Mouse (Mus musculus): ENCODE results near the gene Rock2.
A peak's percentile ranks its signal among the peaks of the same experiment; 100 is the strongest.

Rock2 gene

DNA sequence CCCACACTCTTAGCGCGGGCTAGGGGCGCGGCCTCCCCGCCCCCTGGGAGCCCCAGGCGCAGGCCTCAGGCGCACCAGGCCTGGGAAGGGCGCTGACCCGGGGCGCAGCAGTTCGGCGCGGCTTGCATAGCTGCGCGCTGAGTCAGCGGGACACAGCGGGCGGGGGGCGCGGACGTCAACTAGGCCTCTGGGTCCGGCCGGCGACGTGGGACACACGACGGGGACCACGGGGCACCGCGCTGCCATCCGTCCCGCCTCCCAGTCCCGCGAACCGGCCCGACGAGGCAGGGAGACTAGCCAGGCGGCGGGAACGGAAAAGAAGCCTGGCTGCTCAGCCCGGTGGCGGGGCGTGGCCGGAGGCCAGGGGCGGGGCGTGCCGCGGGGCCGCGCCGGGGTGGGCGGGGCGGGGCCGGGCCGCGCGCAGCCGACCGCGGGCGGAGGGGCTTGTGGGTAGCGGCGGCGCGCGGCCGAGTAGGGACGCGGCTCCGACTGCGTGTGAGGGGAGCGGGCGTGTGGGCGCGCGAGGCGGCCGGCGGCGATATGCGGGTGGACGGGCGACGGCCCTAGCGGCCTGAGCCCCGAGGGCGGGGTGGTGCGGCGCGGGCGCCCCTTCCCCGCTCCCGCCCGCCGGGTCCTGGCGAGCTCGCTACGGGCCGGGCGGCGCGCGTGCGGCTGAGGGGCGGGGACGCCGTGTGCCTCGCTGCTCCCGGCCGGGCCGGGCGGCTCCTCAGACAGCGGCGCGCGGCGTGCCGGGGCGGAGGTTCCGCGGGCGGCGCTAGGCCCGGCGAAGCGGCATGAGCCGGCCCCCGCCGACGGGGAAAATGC, at the start of gene Rock2:
Gene Rock2, plus strand, starts transcription at position 500 of the 825 bp plus-strand sequence.
- DNase-seq, result peak; percentile 76 to 78

DNA sequence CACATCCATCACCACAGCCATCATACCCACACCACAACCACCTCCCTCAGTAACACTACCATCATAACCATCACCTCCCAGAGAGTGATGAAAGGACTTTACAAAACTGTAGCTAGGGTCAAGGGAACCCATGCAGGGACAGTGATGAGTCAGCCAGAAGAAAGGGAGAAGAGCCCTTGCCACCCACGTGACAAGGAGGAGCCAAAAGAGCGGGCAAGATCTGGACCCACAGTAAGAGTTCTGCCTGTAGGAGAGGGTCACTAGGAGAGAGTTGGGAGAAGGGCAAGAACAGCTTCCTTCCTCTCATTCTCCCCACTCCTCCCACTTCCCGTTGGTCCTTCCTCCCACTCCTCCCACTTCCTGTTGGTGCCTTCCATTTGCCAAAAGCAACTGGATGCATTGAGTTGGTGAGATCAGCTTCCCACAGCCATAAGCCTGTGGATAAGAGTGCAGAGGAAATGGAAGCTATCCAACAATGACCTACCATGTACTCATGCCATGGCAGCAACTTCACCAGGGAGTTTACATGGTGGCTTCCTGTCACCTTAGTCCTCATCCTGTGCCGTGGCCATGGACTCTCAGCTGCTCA, 47.4 kb upstream of the Rock2 start:
- DNase-seq, result no peak

DNA sequence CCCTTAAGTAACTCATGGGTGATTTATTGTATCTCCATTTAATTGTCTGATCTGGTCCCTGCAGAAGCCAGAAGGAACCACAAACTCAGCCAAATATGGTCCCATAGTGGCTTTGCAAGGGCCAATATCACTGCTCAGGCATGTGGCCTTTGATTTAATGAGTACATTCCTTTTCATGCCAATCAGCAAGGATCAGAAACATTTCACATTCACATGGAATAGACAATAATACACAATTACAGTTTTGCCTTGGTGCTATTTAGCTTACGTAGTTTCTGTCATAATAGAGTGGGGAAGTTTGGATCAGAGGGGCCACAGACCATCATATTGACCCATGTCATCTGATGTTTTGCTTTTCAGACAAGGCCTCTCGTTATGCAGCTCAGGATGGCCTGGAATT, 46.2 kb upstream of the Rock2 start:
- DNase-seq, result no peak

DNA sequence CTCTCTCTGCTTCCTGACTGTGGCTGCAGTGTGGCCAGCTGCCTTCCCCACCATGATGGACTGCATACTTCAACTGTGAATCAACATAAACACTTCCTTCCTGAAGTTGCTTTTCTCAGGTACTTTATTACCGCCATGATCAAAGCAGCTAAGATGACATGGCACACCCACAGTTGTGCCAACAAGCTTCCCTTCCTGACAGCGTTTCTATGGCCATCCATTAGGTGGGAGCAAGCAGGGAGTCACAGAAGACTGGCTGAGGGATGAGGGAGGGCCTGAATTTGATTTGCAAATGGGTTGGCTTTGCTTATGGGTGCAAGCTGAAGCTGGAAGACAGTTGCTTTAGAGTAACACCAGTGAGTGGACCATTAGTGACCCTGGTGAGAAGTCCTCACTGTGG, 44.9 kb upstream of the Rock2 start:
- no peak for DNase-seq

DNA sequence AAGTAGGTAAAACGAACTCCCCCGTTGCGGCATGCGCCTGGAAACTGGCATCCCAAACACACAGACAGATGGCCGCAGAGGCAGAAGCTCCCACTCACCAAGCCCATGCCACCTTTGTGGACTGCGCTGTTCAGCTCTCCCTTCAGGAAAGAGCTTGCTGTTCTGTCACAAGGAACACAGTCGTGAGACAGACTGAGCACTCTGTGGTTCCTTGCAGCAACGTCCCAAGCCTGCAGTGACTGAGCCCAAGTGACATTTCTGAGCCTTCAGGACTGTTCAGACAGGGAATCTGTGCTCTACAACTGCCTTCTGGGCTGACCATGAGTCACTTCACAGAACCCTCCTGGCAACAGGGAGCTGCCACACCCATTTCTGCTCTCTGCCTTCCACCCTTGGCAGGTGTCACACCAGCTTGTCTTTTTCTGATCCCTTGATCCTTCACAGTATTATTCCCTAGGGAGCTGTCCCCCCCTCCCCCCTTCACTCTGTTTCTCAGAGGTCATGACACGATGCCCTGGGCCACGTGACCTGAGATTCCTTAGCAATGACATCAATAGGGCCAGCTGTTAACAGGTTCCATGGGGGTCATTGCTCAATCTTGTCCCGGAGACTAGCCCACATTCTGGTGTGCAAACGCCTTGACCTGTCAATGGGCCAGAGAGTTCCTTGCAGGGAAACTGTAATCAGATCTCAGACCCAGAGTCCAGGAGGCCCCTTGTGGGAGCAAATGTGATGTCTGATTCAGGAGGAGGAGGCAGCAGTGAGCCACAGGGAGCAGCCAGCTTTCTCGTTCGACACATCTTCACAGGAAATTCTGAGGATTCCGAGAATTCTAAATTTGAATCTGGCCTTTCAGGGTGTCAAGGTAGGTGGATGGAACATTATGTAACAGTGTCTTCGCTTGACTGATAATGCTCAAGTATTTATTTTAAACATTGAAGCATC, 44.0 kb upstream of the Rock2 start:
- peak in 1 of 2 experiments; percentile 36 for DNase-seq

DNA sequence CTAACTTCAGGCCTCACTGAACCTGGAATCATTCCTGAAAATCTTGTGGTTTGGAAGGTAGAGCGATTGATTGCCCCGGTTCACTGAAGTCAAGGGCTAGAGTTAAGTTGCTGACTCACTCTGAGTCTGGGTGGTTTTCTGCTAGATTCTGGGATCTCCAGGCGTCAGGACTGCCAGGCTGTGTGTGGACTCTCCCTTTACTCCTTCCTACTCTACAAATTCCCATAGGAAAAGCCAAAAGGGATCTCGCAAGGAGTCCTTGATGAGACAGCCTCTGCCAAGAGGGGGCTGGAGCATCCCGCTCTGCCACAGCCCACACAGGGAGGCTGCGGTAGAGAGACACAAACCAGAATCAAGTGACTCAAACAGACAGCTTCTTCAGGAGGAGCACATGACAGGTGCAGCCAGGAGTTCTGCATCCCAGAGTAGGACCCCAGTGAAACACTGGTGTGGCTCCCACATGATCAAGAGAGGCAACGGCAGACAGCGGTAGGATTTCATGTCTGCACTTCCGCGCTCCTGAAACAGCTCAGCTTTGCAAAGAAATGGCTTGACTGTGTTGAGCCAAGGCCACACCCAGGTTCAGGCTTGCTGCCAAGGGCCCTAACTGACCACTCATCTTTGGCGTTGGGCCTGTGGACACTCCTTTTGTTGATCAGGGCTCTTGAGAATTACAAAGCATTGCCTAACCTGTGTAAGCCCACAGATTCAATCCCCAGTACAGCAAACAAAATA, 41.1 kb upstream of the Rock2 start:
- peak; percentile 53 to 72 for DNase-seq

DNA sequence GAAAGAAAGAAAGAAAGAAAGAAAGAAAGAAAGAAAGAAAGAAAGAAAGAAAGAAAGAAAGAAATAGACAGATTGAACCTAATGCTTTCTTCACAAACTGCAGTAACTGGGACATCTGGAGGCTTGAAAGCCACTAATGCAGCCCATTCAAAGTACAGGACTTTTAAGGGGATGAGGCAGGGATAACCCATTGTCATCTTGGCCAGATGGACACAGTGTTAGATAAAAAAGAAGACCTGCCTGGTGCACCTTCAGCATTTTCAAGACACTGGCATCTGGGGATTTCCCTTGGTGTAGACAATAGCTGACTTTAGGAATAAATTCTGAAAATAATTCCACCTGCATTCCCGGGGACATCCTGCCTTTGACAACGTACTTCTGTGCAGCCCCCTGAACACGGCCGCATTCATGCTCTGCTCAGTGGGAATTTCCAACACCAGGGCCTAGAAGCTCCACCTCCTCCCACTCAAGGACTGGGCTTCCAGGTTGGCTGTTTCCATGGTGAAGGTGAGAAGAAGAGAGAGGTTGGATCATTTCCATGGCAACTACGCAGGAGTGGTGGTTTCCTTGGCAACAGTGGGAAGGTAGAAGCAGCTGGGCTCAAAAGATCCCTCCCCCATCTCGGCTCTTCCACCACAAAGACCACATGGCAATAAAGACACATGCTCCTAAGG, 38.9 kb upstream of the Rock2 start:
- no peak for DNase-seq

DNA sequence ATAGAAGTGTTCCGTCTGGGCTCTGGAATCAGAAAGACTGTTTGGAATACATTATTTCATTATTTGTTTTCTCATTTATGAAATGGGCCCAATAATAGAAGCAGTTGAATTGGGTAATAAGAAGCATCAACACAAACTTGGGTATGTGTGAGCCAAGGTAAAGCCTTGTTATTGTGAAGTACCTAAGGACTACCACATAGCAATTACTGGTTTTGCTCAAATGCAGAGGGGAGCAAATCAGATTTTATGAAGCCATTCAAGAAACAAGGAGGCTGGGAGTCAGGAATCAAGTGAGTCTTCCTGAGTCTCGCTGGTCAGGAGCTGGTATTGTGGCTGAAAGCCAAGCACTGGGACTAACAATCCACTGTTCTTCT, 38.4 kb upstream of the Rock2 start:
- DNase-seq, result no peak

DNA sequence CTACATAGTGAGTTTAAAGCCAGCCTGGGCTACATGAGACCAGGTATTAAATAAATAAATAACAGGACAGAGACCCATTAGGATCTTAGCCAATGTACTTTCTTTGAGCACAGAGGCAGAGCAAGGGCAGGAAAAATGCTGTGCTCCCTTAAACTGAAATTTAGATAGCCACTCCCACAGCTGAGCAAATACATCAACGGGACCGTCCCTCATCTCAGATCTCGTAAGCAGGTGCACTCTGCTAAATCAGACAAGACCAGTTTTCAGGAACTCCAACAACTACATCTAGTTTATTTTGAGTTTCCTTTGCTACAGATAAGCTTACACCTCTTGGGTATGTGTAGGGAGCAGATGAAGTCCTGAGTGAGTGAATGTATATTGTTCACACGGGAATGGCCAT, 36.6 kb upstream of the Rock2 start:
- DNase-seq, result no peak

DNA sequence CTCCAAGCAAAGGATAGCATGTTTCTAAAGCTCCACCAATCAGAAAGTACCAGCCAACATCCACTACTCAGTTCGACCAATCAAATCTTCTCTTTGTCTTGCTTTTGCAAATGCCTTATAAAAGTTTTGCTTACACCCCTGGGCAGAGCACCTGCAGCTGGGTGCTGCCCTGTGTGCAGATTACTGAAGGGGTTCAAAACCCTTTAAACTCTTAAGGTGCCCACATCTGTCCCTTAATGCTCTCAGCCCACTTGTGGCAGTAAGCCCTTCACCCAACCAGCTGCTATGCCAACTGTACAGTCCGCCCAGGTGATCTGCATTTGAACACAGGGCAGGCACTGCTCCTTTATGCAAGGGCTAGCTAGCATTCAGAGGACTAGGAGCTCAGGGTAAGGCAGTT, 34.9 kb upstream of the Rock2 start:
- no peak for DNase-seq

DNA sequence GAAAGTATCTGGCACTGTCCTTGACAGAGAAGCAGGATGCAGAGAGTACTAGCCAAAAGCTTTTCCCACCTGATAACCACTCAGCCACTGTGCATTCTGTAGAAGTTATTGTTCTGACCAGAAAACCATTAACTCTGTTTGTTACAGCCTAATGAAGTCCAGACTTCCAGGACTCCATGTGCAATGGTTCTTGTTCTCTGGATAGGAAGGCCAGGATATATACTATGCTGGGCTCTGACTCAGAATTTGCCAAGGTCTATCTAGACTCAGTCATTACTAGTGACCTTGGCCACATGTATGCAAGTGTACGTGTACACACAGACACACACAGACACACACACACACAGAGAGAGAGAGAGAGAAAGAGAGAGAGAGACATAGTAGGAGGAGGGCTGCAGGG, 34.2 kb upstream of the Rock2 start:
- no peak for DNase-seq

DNA sequence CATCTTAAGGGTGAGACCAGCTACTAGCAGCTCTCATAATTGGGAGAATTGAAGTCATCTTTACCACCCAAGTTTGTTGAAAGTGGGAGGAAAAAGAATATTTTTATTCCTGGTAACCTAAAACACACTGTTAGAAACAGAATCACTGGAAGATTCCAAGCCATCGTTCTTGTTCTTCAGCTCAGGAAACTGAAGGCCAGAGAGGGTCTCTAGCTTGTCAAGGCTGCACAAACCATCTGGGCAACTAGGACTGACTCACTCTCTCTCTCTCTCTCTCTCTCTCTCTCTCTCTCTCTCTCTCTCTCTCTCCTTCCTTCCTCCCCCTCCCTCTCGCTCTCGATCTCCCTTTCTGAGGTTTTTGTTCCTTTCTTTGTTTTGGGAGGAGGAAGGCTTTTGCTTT, 33.7 kb upstream of the Rock2 start:
- DNase-seq, result no peak

DNA sequence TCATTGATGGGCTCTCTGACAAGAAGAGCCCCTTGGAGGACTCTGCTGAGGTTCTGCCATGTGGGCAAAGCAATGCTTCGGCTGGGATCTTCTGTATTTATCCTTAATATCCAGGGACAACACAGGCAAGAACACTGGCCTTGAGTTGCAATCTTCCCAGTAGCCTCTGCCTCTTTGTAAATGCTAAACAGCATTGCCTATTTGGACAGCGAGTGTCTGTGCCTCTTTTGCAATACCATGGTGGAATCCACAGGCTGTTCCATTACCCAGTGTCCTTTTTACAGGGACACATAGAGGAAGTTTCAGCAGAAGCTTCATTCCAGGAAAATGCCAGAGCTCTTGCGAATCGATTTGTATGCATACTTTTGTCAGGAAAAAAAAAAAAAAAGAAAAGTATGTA, 30.2 kb upstream of the Rock2 start:
- no peak for DNase-seq

DNA sequence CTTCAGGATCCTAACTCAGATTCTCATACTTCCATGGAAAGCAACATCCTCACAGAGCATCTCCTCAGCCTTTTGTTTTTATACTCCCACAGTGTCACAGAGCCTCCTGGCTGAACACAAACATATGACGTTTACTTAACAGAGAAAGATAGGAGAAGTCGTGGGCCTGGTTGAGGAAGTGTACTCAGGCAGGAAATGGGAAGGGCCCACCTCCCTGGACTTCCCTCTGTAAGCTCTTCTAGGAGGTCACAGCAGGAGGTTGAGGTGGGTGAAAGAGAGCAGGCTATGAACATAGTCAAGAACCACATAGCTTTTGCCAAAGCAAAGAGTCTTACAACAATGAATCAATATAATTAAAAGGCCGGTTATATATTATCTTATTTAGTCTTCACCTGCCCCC, 28.8 kb upstream of the Rock2 start:
- DNase-seq, result no peak

DNA sequence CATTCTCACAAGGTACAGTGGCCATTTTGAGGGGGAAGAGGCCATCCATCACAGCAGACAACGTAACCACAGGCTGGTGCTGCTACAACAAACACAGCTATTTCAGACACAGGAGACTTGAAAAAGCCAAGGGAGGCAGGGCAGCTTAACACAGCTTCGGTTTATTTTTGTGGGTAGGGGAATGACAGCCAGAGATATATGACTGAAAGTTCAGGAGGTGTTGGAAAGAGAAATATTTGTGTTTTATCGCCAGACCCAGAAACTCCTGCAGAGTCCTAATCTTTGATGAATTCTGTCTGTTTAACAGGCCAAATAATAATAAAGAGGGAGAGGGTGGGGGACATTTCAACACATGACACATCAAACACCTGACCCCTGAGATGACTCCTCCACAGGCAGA, 28.2 kb upstream of the Rock2 start:
- no peak for DNase-seq

DNA sequence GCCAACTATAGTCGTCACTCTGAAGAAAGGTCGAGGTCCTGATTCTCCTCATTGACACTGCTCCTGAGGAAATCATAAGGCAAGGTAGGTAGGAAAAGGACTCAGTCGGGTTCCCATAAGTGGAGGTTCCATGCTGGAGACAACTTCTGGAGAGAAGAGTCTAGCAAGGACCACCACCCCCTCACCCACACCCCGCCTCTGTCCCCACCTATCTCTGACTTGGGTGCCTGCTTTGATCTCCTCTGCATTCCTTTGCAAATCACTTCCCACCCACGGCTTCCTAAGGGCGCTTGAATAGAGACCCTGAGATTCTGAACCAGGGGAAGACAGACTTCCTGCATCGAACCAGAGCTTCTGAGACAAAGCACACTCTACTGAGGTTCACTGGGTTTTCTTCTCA, 27.4 kb upstream of the Rock2 start:
- no peak for DNase-seq

DNA sequence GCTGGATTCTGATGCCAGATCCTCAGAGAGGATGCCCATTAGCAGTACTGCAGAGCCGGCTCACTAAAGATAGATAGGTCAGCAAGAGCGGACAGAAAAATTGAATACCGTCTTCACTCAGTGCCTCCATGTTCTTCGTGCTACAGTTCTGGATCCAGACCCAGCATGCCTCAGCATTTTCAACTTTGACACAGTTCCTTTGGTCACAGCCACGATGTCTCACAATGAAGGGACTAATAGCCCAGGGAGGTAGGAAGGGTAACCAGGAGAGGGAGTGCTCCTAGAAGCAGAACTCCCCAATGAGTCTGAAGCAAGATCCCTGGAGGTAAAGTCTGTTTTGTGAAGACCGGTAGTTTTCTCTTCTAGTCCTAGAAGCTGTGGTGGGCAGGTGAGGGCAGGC, 26.1 kb upstream of the Rock2 start:
- DNase-seq, result no peak

DNA sequence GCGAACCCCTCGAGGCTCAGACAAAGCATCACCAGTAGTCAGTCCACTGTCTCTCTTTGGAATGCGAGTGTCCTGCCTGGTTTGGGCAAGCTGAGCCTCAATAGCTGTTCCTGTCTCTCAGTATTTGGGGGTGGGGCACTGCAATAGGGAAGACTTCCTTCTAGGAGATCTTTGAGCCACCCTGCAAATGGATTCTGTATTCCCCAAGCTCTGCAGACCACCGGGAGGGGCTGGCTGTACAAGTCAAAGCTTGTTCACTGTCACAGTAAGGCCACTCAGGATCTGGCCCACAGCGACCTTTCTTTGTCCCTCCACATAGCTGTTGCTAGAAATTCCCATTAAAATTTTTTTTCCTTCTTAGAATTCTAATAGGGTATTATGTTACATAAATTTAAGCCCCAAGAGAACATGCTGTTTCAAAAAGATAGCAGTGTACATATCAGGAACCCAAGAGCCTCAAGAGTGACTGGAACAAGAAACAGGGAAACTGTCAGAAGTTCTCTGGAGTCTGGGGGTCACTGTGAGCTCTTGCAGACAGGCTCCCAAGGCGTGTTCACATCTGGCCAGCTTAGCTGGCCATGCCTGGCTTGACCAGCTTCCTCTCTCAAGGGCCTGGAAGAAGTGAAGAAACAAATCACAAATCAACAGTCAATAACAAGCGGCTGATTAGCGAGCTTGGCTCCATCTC, 25.5 kb upstream of the Rock2 start:
- DNase-seq, result no peak

DNA sequence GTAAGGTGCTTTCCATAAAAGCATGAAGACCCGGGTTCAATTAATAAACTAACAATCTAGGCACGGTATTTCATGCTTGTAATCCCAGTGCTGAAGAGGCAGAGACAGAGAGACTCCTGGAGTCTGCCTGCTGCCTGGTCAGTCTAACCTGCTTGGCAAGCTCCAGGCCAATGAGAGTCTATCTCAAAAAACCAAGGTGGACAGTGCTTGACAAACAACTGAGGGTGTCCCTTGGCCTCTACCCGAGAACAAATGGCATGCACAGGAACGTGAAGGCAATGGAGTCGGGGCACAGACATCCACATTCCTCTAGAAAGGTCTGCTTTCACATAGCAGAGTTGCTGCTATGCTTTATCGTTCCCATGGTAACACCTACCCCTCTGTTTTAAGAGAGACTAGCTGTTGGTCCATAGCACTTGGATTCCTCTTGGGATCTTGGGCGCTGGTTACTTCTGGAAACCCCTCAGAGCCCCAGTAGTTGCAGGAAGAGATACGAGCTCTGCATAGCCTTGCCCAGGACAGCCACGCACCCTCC, 24.8 kb upstream of the Rock2 start:
- no peak for DNase-seq

DNA sequence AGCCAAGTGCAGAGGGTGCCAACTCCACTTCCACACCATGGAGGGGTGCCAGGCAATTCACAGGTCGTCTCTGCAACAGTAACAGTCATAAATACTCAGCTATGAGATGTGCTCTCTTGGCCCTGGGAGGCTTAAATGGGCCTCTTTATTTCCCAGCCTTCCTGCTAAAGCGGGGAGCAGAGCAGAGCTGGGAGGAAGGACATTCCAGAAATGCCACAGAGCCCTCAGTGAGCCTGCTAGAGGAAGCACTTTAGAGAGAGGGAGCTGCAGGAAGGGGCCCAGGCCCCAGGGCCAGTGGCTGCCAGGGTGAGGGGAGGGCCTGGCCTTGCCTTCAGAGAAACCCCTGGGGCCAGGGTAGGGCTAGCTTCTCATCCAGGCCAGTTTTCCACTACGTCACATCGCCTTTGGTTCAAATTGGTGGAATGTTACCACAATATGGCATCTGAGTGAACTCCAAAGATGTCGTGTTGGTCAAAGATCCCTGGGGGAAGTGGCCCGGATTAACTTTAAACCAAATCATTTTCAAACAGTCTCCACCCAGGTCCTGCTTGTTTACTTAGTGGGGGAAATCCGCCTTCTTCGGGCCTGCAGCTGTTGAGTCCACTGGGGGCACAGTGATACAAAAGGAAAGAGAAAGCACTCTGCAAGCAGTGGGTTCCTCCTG, 24.2 kb upstream of the Rock2 start:
- DNase-seq, result peak; percentile 52 to 68

DNA sequence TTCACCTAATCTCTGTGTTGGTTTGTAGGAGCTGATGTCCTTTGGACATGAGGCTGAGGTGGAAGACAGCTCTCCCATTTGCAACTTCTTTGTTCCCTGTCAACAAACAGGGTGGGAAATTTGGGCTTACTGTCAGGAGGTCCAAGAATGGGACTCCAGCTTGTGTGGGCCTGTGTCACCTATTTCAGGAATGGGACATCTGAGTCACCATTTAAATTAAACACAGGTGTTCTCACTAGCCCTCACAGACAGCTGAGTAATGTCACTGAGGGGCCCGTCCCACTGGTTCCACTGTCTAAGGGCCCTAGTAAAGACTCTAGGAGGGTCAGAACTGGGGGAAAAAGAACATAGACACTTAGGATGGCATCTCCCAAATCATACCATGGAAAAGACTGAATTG, 22.7 kb upstream of the Rock2 start:
- no peak for DNase-seq
